Mouse (Mus musculus) ES-E14 (cell line): ENCODE measurements around the gene Gm29609.
A peak's percentile ranks its signal among the peaks of the same experiment; 100 is the strongest.

ENCODE experiments used
- CHD2 ChIP-seq: IDR thresholded peaks from 2 replicates; pipeline ENCODE4 v1.6.1; 2014; ENCODE audit warnings: mild to moderate bottlenecking, low read depth, low read length, inconsistent platforms
- HCFC1 ChIP-seq: IDR thresholded peaks from 2 replicates; pipeline ENCODE4 v1.6.1; 2012; ENCODE audit warnings: low read length, inconsistent platforms, borderline replicate concordance; ENCODE audit not compliant: insufficient read depth
- MAFK ChIP-seq: IDR thresholded peaks from 2 replicates; pipeline ENCODE4 v1.6.1; 2014; ENCODE audit warnings: mild to moderate bottlenecking, low read depth, low read length, inconsistent platforms; ENCODE audit not compliant: insufficient read depth
- ZC3H11A ChIP-seq: IDR thresholded peaks from 2 replicates; pipeline ENCODE4 v1.6.1; 2012; ENCODE audit warnings: low read depth, mild to moderate bottlenecking, inconsistent platforms, low read length, borderline replicate concordance
- ZNF384 ChIP-seq: IDR thresholded peaks from 2 replicates; pipeline ENCODE4 v1.6.1; 2012; ENCODE audit warnings: low read depth, low read length, inconsistent platforms

DNA sequence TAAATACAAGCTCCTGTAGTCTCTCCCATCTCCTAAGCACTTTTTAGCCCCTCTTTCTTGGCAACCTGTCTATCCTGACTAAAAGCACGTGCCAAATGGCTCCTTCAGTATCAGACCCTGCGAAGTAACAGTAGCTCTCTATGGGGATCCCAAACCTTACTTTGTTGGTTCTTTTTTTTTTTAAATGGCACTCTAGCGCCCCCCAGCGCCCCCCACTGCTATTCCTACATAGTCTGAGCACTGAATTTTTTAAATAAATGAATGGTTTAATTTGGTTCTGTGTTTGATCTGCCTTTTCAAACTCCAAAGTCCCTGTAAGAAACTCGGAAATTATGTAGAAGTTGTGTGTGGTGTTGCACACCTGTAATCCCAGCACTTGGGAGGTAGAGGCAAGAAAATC lies 53.7 kb downstream of the Gm29609 start:
- TF ChIP-seq MAFK (no peak), ZC3H11A (no peak), ZNF384 (peak; percentile 95), CHD2 (no peak), HCFC1 (no peak)
